Mouse (Mus musculus) hindbrain, embryonic 16.5 days (tissue): ENCODE results near the gene Tldc1. TPM values are rescaled to one million over a fixed set of nuclear protein-coding genes. Genes with fewer than 3 reads are reported as not detected.

Experiments
- ATAC-seq: fragments of 200-750 bp; cut with Nextera tagmentation; 2 replicates; pipeline ENCODE4 v1.8.0; 2017; ENCODE audit warnings: moderate TSS enrichment, moderate library complexity
- H3K27ac ChIP-seq: fragments of 300-500 bp; sonication (generic); 2 replicates; pipeline ENCODE4 v1.5.1; 2014; ENCODE audit warnings: low read depth, mild to moderate bottlenecking, control low read depth, low read length, moderate library complexity
- H3K27me3 ChIP-seq: fragments of 300-500 bp; sonication (generic); replicated peaks from 2 replicates; pipeline ENCODE4 v1.6.1; 2014; ENCODE audit warnings: low read length; ENCODE audit not compliant: control insufficient read depth, insufficient read depth
- H3K36me3 ChIP-seq: fragments of 300-500 bp; sonication (generic); 2 replicates; pipeline ENCODE4 v1.6.1; 2014; ENCODE audit warnings: mild to moderate bottlenecking, low read length, moderate library complexity, mixed read lengths; ENCODE audit not compliant: control insufficient read depth, insufficient read depth
- H3K4me1 ChIP-seq: fragments of 300-500 bp; sonication (generic); 2 replicates; pipeline ENCODE4 v1.6.1; 2014; ENCODE audit warnings: low read depth, low read length; ENCODE audit not compliant: control insufficient read depth, insufficient read depth
- H3K4me2 ChIP-seq: fragments of 300-500 bp; sonication (generic); 2 replicates; pipeline ENCODE4 v1.6.1; 2014; ENCODE audit warnings: mild to moderate bottlenecking, low read length, control low read depth, moderate library complexity
- H3K4me3 ChIP-seq: fragments of 300-500 bp; sonication (generic); 2 replicates; pipeline ENCODE4 v1.5.1; 2014; ENCODE audit warnings: mild to moderate bottlenecking, low read length, control low read depth, moderate library complexity
- H3K9ac ChIP-seq: fragments of 300-500 bp; sonication (generic); 2 replicates; pipeline ENCODE4 v1.6.1; 2014; ENCODE audit warnings: low read depth, mild to moderate bottlenecking, control low read depth, low read length, moderate library complexity
- H3K9me3 ChIP-seq: fragments of 300-500 bp; sonication (generic); 2 replicates; pipeline ENCODE4 v1.6.1; 2014; ENCODE audit warnings: mild to moderate bottlenecking, low read length, moderate library complexity; ENCODE audit not compliant: control insufficient read depth
- WGBS: fragments of 180-500 bp; shearing (Covaris S2); extraction: QIAGEN DNeasy Blood & Tissue Kit; methylation state at CpG from one replicate; pipeline ENCODE4 v1.1.7; 2014; 5-methylcytosine and 5-hydroxymethylcytosine counted together
- polyA plus RNA-seq: library from polyadenylated mRNA; unstranded; fragments of >200 nt; fragmentation: Nextera tagmentation; extraction: Ambion mirVana; gene quantifications from 2 replicates; pipeline ENCODE4 v1.2.1, GENCODE M21; 2015

Gene Tldc1
- polyA plus RNA-seq, 1 experiment from 2014 or later: 11.4 TPM

DNA sequence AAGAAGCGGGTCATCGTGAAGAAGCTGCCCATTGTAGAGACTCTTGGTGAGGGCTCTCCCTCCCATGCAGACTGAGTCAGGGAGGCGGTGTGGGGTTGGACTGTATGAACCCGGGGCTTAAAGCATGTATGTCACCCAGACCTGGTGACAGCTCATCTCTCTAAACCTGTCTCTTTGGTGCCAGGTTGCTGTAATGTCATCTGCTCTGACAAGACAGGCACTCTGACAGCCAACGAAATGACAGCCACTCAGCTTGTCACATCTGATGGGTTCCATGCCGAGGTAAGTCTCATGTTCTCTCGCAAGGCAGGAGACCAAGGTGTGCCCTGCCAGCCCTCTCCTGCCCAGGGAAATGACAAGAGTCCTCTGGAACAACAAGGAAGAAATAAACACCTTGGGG is 35.8 kb downstream of the Tldc1 start:
- no peak for ATAC-seq
- H3K27ac ChIP-seq: no peak overlapping the region
- no peaks in the 10 kb centered on the region for H3K9me3 ChIP-seq
- H3K36me3 ChIP-seq: no peaks in the 10 kb centered on the region
- WGBS: 79% methylated on average over 7 of the region's 7 CpGs
- H3K4me3 ChIP-seq: no peak overlapping the region
- no peak overlapping the region for H3K9ac ChIP-seq
- no peak overlapping the region for H3K4me2 ChIP-seq
- H3K4me1 ChIP-seq: no peaks in the 10 kb centered on the region
- no peaks in the 10 kb centered on the region for H3K27me3 ChIP-seq

GRCm38 (mm10) chr8:119740634-119741033 is 37.6 kb downstream of the Tldc1 start:
- WGBS: 74% methylated on average over 4 of the region's 4 CpGs
- no peak for ATAC-seq
- Histone ChIP-seq H3K27ac (no peak overlapping the region), H3K4me3 (no peak overlapping the region), H3K9me3 (no peaks in the 10 kb centered on the region), H3K4me1 (no peaks in the 10 kb centered on the region), H3K36me3 (no peaks in the 10 kb centered on the region), H3K9ac (no peak overlapping the region), H3K27me3 (no peaks in the 10 kb centered on the region), H3K4me2 (no peak overlapping the region)

- H3K27me3 ChIP-seq: no peaks in the 10 kb centered on the region
- WGBS: 80% methylated on average over 19 of the region's 19 CpGs
- H3K4me1 ChIP-seq: no peaks in the 10 kb centered on the region
- H3K9ac ChIP-seq: no peak overlapping the region
- H3K4me3 ChIP-seq: no peak overlapping the region
- H3K27ac ChIP-seq: no peak overlapping the region
- H3K4me2 ChIP-seq: no peak overlapping the region
- H3K36me3 ChIP-seq: no peaks in the 10 kb centered on the region
- H3K9me3 ChIP-seq: no peaks in the 10 kb centered on the region
- ATAC-seq: no peak
Measured at GRCm38 (mm10) chr8:119738129-119738907, 39.9 kb downstream of the Tldc1 start.

DNA sequence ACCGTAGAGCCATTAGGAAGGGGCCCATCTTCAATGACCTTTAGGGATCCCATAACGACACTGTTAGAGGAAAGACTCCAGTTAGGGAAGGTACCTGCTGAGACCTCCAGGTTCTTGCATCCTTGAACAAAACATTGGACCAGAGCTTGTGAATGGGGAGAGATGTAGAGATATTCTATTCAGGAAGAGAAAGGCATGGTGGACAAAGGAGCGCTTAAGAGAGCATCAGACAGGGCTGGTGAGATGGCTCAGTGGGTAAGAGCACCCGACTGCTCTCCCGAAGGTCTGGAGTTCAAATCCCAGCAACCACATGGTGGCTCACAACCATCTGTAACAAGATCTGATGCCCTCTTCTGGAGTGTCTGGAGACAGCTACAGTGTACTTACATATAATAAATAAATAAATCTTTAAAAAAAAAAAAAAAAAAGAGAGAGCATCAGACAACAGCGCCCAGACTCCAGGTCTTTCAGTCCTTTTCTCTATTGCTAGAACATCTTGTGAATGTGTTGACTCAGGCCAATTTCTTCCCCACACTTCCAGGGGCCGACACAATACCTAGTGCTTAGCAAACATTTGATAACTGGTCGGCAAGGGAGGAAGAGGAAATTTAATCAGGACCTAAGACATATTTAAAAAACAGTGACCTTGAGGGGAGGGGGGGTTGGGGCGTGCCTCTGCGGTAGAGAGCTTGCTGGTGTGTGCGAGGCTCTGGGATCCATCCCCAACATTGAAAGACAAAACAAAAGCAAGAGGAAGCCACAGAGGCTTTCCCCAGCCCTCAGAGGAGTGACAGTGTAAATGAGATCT is 40.9 kb downstream of the Tldc1 start:
- ATAC-seq: no peak
- no peaks in the 10 kb centered on the region for H3K4me1 ChIP-seq
- H3K27ac ChIP-seq: no peak overlapping the region
- H3K9ac ChIP-seq: no peak overlapping the region
- no peaks in the 10 kb centered on the region for H3K36me3 ChIP-seq
- no peaks in the 10 kb centered on the region for H3K9me3 ChIP-seq
- H3K4me3 ChIP-seq: no peak overlapping the region
- H3K4me2 ChIP-seq: no peak overlapping the region
- H3K27me3 ChIP-seq: no peaks in the 10 kb centered on the region
- WGBS: 86% methylated on average over 11 of the region's 11 CpGs

- H3K27ac ChIP-seq: no peak overlapping the region
- H3K9ac ChIP-seq: no peak overlapping the region
- H3K4me1 ChIP-seq: no peaks in the 10 kb centered on the region
- no peaks in the 10 kb centered on the region for H3K9me3 ChIP-seq
- H3K27me3 ChIP-seq: no peaks in the 10 kb centered on the region
- no peak overlapping the region for H3K4me2 ChIP-seq
- WGBS: 89% methylated on average over 10 of the region's 10 CpGs
- H3K36me3 ChIP-seq: no peaks in the 10 kb centered on the region
- no peak overlapping the region for H3K4me3 ChIP-seq
- no peak for ATAC-seq
Measured at GRCm38 (mm10) chr8:119736348-119736917, 41.8 kb downstream of the Tldc1 start.

DNA sequence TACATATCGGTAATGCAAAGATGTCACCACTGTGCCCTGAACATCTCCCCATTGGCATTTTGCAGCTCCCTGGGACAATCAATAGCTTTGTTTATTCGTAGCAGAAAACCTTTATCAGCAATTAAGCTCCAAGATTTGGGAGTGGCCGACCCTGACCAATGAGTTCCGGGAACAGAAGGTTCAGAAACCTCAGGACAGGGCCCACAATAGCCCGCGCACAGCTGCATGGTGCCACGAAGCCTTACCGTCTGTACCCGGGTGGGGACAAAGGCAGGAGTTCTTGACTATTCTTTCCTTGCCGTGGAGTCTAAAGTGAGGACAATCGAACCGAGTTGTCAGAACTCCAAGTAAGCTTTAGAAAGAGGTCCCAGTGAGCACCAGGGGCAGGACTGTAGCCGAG is 46.1 kb downstream of the Tldc1 start:
- ATAC-seq: no peak
- Histone ChIP-seq H3K4me3 (no peak overlapping the region), H3K9me3 (no peaks in the 10 kb centered on the region), H3K36me3 (no peaks in the 10 kb centered on the region), H3K27me3 (no peaks in the 10 kb centered on the region), H3K4me1 (no peaks in the 10 kb centered on the region), H3K9ac (no peak overlapping the region), H3K4me2 (no peak overlapping the region), H3K27ac (no peak overlapping the region)
- WGBS: 72% methylated on average over 13 of the region's 13 CpGs

DNA sequence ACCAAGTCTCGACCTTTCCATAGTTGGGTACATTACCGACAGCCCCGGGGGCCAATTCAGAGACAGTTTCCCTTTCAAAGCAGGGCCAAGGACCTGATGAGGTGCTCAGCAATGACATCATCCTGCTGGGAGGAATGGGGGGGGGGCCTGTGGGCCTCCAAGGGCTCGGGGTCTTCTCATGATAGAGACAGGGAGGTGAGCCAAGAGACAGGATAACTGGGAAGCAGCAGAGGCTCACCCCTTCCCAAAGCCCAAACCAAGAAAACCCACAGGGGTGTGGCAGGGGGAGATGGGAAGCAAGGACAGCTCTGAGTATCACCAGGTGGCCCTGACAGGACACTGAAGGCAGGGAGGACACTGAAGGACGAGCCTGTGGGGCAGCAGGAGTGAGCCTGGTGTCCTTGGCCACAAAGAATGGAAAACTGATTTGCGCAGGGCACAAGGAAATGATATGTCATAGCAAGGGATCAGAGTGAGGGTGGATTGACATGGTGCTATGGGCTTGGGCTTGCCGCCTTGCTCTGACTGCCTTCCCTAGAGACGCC is 49.8 kb downstream of the Tldc1 start:
- WGBS: 86% methylated on average over 8 of the region's 8 CpGs
- ATAC-seq: no peak
- H3K9ac ChIP-seq: no peak overlapping the region
- no peaks in the 10 kb centered on the region for H3K27me3 ChIP-seq
- H3K27ac ChIP-seq: no peak overlapping the region
- H3K4me3 ChIP-seq: no peak overlapping the region
- H3K9me3 ChIP-seq: no peaks in the 10 kb centered on the region
- H3K4me2 ChIP-seq: no peak overlapping the region
- H3K36me3 ChIP-seq: no peaks in the 10 kb centered on the region
- no peaks in the 10 kb centered on the region for H3K4me1 ChIP-seq

DNA sequence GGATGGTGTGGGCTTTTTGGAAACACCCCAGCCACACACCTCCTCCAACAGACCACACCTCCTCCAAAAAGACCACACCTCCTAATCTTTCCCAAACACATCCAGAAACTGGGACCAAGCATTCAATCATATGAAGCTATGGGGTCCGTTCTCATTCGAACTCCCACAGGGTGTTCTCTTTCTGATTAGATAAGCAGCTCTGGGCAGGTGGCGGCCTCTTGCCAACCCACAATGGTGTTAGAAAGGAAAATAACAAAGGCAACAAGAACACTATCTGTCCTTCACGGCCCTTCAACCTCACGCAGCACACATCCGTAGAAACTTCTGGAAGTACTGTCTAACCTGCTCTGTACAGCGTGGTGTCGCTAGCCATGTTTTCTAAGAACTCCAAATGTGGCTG is 51.1 kb downstream of the Tldc1 start:
- Histone ChIP-seq H3K9ac (no peak overlapping the region), H3K9me3 (no peaks in the 10 kb centered on the region), H3K4me2 (no peak overlapping the region), H3K27me3 (no peaks in the 10 kb centered on the region), H3K4me3 (no peak overlapping the region), H3K36me3 (no peaks in the 10 kb centered on the region), H3K4me1 (no peaks in the 10 kb centered on the region), H3K27ac (no peak overlapping the region)
- ATAC-seq: no peak
- 91% methylated on average over 8 of the region's 8 CpGs for WGBS

DNA sequence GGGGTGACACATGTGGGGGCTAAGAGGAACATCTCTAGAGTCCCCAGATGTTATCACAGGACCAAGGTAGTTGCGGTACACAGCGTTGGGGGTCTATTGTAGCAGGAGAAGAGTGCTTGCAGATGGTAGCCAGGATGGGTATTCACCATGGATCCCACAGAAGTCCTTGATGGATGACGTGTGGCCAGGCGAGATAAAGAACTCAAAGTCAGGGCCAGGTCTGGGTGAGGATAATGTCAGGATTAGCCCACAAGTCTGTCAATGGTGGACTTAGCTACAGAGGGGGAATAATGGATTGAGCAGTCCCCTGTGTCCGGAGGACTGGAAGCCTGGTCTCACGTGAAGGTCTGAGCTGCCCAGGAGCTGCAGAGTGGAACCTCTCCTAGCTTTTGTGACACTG is 53.6 kb downstream of the Tldc1 start:
- Histone ChIP-seq H3K9ac (no peak overlapping the region), H3K4me3 (no peak overlapping the region), H3K4me2 (no peak overlapping the region), H3K27me3 (no peaks in the 10 kb centered on the region), H3K36me3 (no peaks in the 10 kb centered on the region), H3K9me3 (no peaks in the 10 kb centered on the region), H3K4me1 (no peaks in the 10 kb centered on the region), H3K27ac (no peak overlapping the region)
- no peak for ATAC-seq
- WGBS: 76% methylated on average over 6 of the region's 6 CpGs
